Mouse (Mus musculus): ENCODE measurements at regions not wholly inside any gene's neighbourhood (a gene's known extent, or its start where the extent isn't known, plus 50 kb on each side); places are given as distances from the start of the nearest gene placed in this dataset.
A peak's percentile ranks its signal among the peaks of the same experiment; 100 is the strongest.

- Histone ChIP-seq H3K36me3 (ENCODE audit: control insufficient read depth, insufficient read depth, low read length) (no peaks in the 10 kb centered on the region), H3K4me3 (ENCODE audit: low read length) (no peak overlapping the region), H3K9me3 (ENCODE audit: control insufficient read depth, low read length) (peaks cover 3% of the 10 kb centered on the region; the same call in 1 of the 2 replicates), H3K4me2 (replicated peaks; ENCODE audit: low read depth, low read length) (no peak overlapping the region), H3K9ac (ENCODE audit: low read depth, low read length) (no peak overlapping the region), H3K27me3 (ENCODE audit: control insufficient read depth, insufficient read depth, low read length) (no peaks in the 10 kb centered on the region), H3K27ac (ENCODE audit: low read depth, low read length) (no peak overlapping the region), H3K4me1 (ENCODE audit: control insufficient read depth, insufficient read depth, low read length) (no peaks in the 10 kb centered on the region)
- 93% methylated on average over 7 of the region's 7 CpGs for WGBS
- no peak for ATAC-seq (ENCODE audit: low FRiP score, low TSS enrichment)
Observed at GRCm38 (mm10) chr19:56010766-56011165, 269.1 kb downstream of the Tcf7l2 start.

GRCm38 (mm10) chr19:56011292-56011691 is 269.7 kb downstream of the Tcf7l2 start:
- Histone ChIP-seq H3K27me3 (ENCODE audit: control insufficient read depth, insufficient read depth, low read length) (no peaks in the 10 kb centered on the region), H3K4me3 (ENCODE audit: low read length) (no peak overlapping the region), H3K4me1 (ENCODE audit: control insufficient read depth, insufficient read depth, low read length) (no peaks in the 10 kb centered on the region), H3K36me3 (ENCODE audit: control insufficient read depth, insufficient read depth, low read length) (no peaks in the 10 kb centered on the region), H3K4me2 (replicated peaks; ENCODE audit: low read depth, low read length) (no peak overlapping the region), H3K27ac (ENCODE audit: low read depth, low read length) (no peak overlapping the region), H3K9ac (ENCODE audit: low read depth, low read length) (no peak overlapping the region), H3K9me3 (ENCODE audit: control insufficient read depth, low read length) (peaks cover 3% of the 10 kb centered on the region; the same call in 1 of the 2 replicates)
- no peak for ATAC-seq (ENCODE audit: low FRiP score, low TSS enrichment)

GRCm38 (mm10) chr19:56016548-56017346 is 270.2 kb upstream of the Habp2 start:
- H3K27me3 ChIP-seq (ENCODE audit: control insufficient read depth, insufficient read depth, low read length), result no peaks in the 10 kb centered on the region
- no peak overlapping the region for H3K4me3 ChIP-seq (ENCODE audit: low read length)
- no peak overlapping the region for H3K4me2 ChIP-seq (replicated peaks; ENCODE audit: low read depth, low read length)
- WGBS, result 79% methylated on average over 4 of the region's 4 CpGs
- H3K4me1 ChIP-seq (ENCODE audit: control insufficient read depth, insufficient read depth, low read length), result no peaks in the 10 kb centered on the region
- H3K9me3 ChIP-seq (ENCODE audit: control insufficient read depth, low read length), result no peaks in the 10 kb centered on the region
- no peak for ATAC-seq (ENCODE audit: low FRiP score, low TSS enrichment)
- peak overlapping the region; percentile 2; the same call in 1 of the 2 replicates for H3K27ac ChIP-seq (ENCODE audit: low read depth, low read length)
- no peaks in the 10 kb centered on the region for H3K36me3 ChIP-seq (ENCODE audit: control insufficient read depth, insufficient read depth, low read length)
- H3K9ac ChIP-seq (ENCODE audit: low read depth, low read length), result no peak overlapping the region

GRCm38 (mm10) chr19:56017524-56017923 is 269.4 kb upstream of the Habp2 start:
- no peaks in the 10 kb centered on the region for H3K4me1 ChIP-seq (ENCODE audit: control insufficient read depth, insufficient read depth, low read length)
- no peak overlapping the region for H3K4me2 ChIP-seq (replicated peaks; ENCODE audit: low read depth, low read length)
- no peak overlapping the region for H3K4me3 ChIP-seq (ENCODE audit: low read length)
- no peak overlapping the region for H3K9ac ChIP-seq (ENCODE audit: low read depth, low read length)
- no peaks in the 10 kb centered on the region for H3K36me3 ChIP-seq (ENCODE audit: control insufficient read depth, insufficient read depth, low read length)
- ATAC-seq (ENCODE audit: low FRiP score, low TSS enrichment), result no peak
- 66% methylated on average over 7 of the region's 7 CpGs for WGBS
- peak overlapping the region; percentile 2; the same call in 1 of the 2 replicates for H3K27ac ChIP-seq (ENCODE audit: low read depth, low read length)
- H3K27me3 ChIP-seq (ENCODE audit: control insufficient read depth, insufficient read depth, low read length), result no peaks in the 10 kb centered on the region
- H3K9me3 ChIP-seq (ENCODE audit: control insufficient read depth, low read length), result no peaks in the 10 kb centered on the region

- Histone ChIP-seq H3K27ac (ENCODE audit: low read depth, low read length) (no peak overlapping the region), H3K4me3 (ENCODE audit: low read length) (no peak overlapping the region), H3K4me1 (ENCODE audit: control insufficient read depth, insufficient read depth, low read length) (no peaks in the 10 kb centered on the region), H3K9ac (ENCODE audit: low read depth, low read length) (no peak overlapping the region), H3K4me2 (replicated peaks; ENCODE audit: low read depth, low read length) (no peak overlapping the region), H3K27me3 (ENCODE audit: control insufficient read depth, insufficient read depth, low read length) (no peaks in the 10 kb centered on the region), H3K36me3 (ENCODE audit: control insufficient read depth, insufficient read depth, low read length) (no peaks in the 10 kb centered on the region), H3K9me3 (ENCODE audit: control insufficient read depth, low read length) (no peaks in the 10 kb centered on the region)
- 50% methylated on average over 7 of the region's 7 CpGs for WGBS
- ATAC-seq (ENCODE audit: low FRiP score, low TSS enrichment), result no peak
Observed at GRCm38 (mm10) chr19:56019143-56019542, 267.8 kb upstream of the Habp2 start.

GRCm38 (mm10) chr19:56022348-56022747 is 264.6 kb upstream of the Habp2 start:
- Histone ChIP-seq H3K9ac (ENCODE audit: low read depth, low read length) (no peak overlapping the region), H3K9me3 (ENCODE audit: control insufficient read depth, low read length) (no peaks in the 10 kb centered on the region; the same call in 1 of the 2 replicates), H3K27ac (ENCODE audit: low read depth, low read length) (no peak overlapping the region), H3K27me3 (ENCODE audit: control insufficient read depth, insufficient read depth, low read length) (no peaks in the 10 kb centered on the region), H3K4me1 (ENCODE audit: control insufficient read depth, insufficient read depth, low read length) (no peaks in the 10 kb centered on the region), H3K4me3 (ENCODE audit: low read length) (no peak overlapping the region), H3K36me3 (ENCODE audit: control insufficient read depth, insufficient read depth, low read length) (no peaks in the 10 kb centered on the region), H3K4me2 (replicated peaks; ENCODE audit: low read depth, low read length) (no peak overlapping the region)
- ATAC-seq (ENCODE audit: low FRiP score, low TSS enrichment), result peak; percentile 52; the same call in 1 of the 2 replicates
- 22% methylated on average over 6 of the region's 6 CpGs for WGBS

- H3K9me3 ChIP-seq (ENCODE audit: control insufficient read depth, low read length), result no peaks in the 10 kb centered on the region; the same call in 1 of the 2 replicates
- peaks cover 8% of the 10 kb centered on the region for H3K4me1 ChIP-seq (ENCODE audit: control insufficient read depth, insufficient read depth, low read length)
- H3K27me3 ChIP-seq (ENCODE audit: control insufficient read depth, insufficient read depth, low read length), result no peaks in the 10 kb centered on the region
- no peak overlapping the region for H3K9ac ChIP-seq (ENCODE audit: low read depth, low read length)
- no peaks in the 10 kb centered on the region for H3K36me3 ChIP-seq (ENCODE audit: control insufficient read depth, insufficient read depth, low read length)
- peak; percentile 77 for ATAC-seq (ENCODE audit: low FRiP score, low TSS enrichment)
- no peak overlapping the region for H3K27ac ChIP-seq (ENCODE audit: low read depth, low read length)
- no peak overlapping the region for H3K4me3 ChIP-seq (ENCODE audit: low read length)
- 47% methylated on average over 4 of the region's 4 CpGs for WGBS
- no peak overlapping the region for H3K4me2 ChIP-seq (replicated peaks; ENCODE audit: low read depth, low read length)
Observed at GRCm38 (mm10) chr19:56024599-56024998, 262.3 kb upstream of the Habp2 start.

GRCm38 (mm10) chr19:56029428-56030281 is 257.3 kb upstream of the Habp2 start:
- H3K4me2 ChIP-seq (replicated peaks; ENCODE audit: low read depth, low read length), result no peak overlapping the region; the same call in 1 of the 2 replicates

More at GRCm38 (mm10) chr19:56029428-56030281, 257.3 kb upstream of the Habp2 start:
- Histone ChIP-seq H3K36me3 (ENCODE audit: control insufficient read depth, insufficient read depth, low read length) (no peaks in the 10 kb centered on the region), H3K27me3 (ENCODE audit: control insufficient read depth, insufficient read depth, low read length) (no peaks in the 10 kb centered on the region), H3K9me3 (ENCODE audit: control insufficient read depth, low read length) (no peaks in the 10 kb centered on the region; the same call in 1 of the 2 replicates), H3K27ac (ENCODE audit: low read depth, low read length) (peak overlapping the region; percentile 85), H3K9ac (ENCODE audit: low read depth, low read length) (peak overlapping the region; percentile 51), H3K4me3 (ENCODE audit: low read length) (no peak overlapping the region), H3K4me1 (ENCODE audit: control insufficient read depth, insufficient read depth, low read length) (peaks cover 13% of the 10 kb centered on the region)
- WGBS, result 19% methylated on average over 20 of the region's 21 CpGs
- ATAC-seq (ENCODE audit: low FRiP score, low TSS enrichment), result peak; percentile 76

Measured in kidney, embryonic 14.5 days (tissue).